In the genomic region with DNA sequence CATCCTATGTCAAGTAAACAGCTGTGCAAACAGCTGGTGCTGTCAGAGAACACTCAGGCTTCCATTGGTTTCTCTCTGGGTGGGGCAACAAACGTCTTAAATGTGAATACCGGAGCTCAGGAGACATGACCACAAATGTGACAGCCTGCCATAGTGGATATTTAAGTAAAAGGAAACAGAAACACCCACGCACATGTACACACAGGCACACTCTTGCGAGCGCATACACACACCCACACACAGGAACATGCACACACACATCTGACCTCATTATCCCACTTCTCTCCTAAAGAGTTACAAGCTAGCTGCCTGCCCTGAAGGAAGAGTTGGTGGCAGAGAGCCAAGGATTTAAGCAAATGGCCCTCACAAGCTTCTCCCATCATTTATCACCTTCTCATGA, we compare ENCODE assay signal across 22 mouse cellular contexts.
DNase-seq lines count a peak whose midpoint lies in the region; ATAC-seq and TF ChIP-seq lines count a peak whose summit lies in the region.
"Had no signal": no experiment of that assay in that cellular context is flagged by ENCODE, and none has a peak within 500 bp of the region (broad histone marks: within the 10 kb centered on the region; RNA-seq: fewer than 3 reads in every experiment).

No protein-coding gene starts in this region.

- H3K27ac ChIP-seq in embryonic facial prominence, embryonic 14.5 days (replicated peaks; ENCODE audit: low read depth, low read length), result no peak overlapping the region
- no peak overlapping the region for H3K27ac ChIP-seq in embryonic facial prominence, embryonic 10.5 days (replicated peaks)
- H3K27ac ChIP-seq in midbrain, embryonic 14.5 days (replicated peaks; ENCODE audit: low read depth, low read length), result no peak overlapping the region
- H3K27ac ChIP-seq in midbrain, postnatal 0 days (ENCODE audit: low read depth, low read length), result no peak overlapping the region
- H3K27ac ChIP-seq in MEL (ENCODE audit: control insufficient read depth, low read depth, low read length), result peak overlapping the region; percentile 14; the same call in 1 of the 2 replicates
- no peak overlapping the region for H3K27ac ChIP-seq in intestine, postnatal 0 days (ENCODE audit: low read depth, low read length)
- H3K27ac ChIP-seq: forebrain, embryonic 15.5 days; heart, embryonic 10.5 days; hindbrain, embryonic 13.5 days; hindbrain, postnatal 0 days had no signal

- no peak for TF ChIP-seq CTCF in midbrain, postnatal 0 days (IDR thresholded peaks at IDR 0.05)
- TF ChIP-seq CTCF in MEL (IDR thresholded peaks at IDR 0.05 in 2 of 3, conservative IDR thresholded peaks at IDR 0.05 in 1 of 3; ENCODE audit: control insufficient read depth in 1 of 3, insufficient read depth in 1 of 3, low read depth in 2 of 3, low read length in 3 of 3, poor library complexity in 1 of 3, severe bottlenecking in 1 of 3), result no peak
- no peak for TF ChIP-seq CTCF in intestine, postnatal 0 days (IDR thresholded peaks at IDR 0.05; ENCODE audit: low read depth)

- TF ChIP-seq EP300 in MEL (IDR thresholded peaks at IDR 0.05; ENCODE audit: low read depth in 1 of 2, low read length in 2 of 2), result no peak

- no peak for TF ChIP-seq POLR2A in MEL (IDR thresholded peaks at IDR 0.05; ENCODE audit: control insufficient read depth in 1 of 2, insufficient read depth in 1 of 2, low read depth in 1 of 2, low read length in 2 of 2, poor library complexity in 1 of 2)

- no peaks in the 10 kb centered on the region for H3K36me3 ChIP-seq in embryonic facial prominence, embryonic 14.5 days (ENCODE audit: control insufficient read depth, insufficient read depth, low read length)
- no peaks in the 10 kb centered on the region for H3K36me3 ChIP-seq in embryonic facial prominence, embryonic 10.5 days (replicated peaks)
- no peaks in the 10 kb centered on the region for H3K36me3 ChIP-seq in midbrain, embryonic 14.5 days (ENCODE audit: control insufficient read depth, insufficient read depth, low read length)
- no peaks in the 10 kb centered on the region for H3K36me3 ChIP-seq in midbrain, postnatal 0 days (ENCODE audit: insufficient read depth, low read length)
- H3K36me3 ChIP-seq in MEL (ENCODE audit: control insufficient read depth in 1 of 2, insufficient read depth in 2 of 2, low read length in 2 of 2), result peaks cover 0 to 14% of the 10 kb centered on the region in 2 experiments; a peak in 2 of 4 replicates
- H3K36me3 ChIP-seq in intestine, postnatal 0 days (ENCODE audit: control insufficient read depth, insufficient read depth), result no peaks in the 10 kb centered on the region
- H3K36me3 ChIP-seq: forebrain, embryonic 15.5 days; G1E; heart, embryonic 10.5 days; hindbrain, embryonic 13.5 days had no signal

- no peak for TF ChIP-seq RAD21 in MEL (IDR thresholded peaks at IDR 0.05; ENCODE audit: low read depth, low read length)

- no peaks in the 10 kb centered on the region for H3K79me2 ChIP-seq in MEL (ENCODE audit: control insufficient read depth, insufficient read depth, low read length, poor library complexity)

- H3K27me3 ChIP-seq in embryonic facial prominence, embryonic 14.5 days (replicated peaks; ENCODE audit: control insufficient read depth, insufficient read depth, low read length), result no peaks in the 10 kb centered on the region
- H3K27me3 ChIP-seq in embryonic facial prominence, embryonic 10.5 days (replicated peaks; ENCODE audit: low read depth, poor library complexity, severe bottlenecking), result no peaks in the 10 kb centered on the region
- H3K27me3 ChIP-seq in midbrain, embryonic 14.5 days (ENCODE audit: control insufficient read depth, insufficient read depth, low read length), result no peaks in the 10 kb centered on the region
- H3K27me3 ChIP-seq in midbrain, postnatal 0 days (ENCODE audit: insufficient read depth, low read length), result no peaks in the 10 kb centered on the region
- H3K27me3 ChIP-seq in MEL (ENCODE audit: control insufficient read depth in 1 of 2, insufficient read depth in 2 of 2, low read length in 2 of 2), result no peaks in the 10 kb centered on the region
- no peaks in the 10 kb centered on the region for H3K27me3 ChIP-seq in intestine, postnatal 0 days (replicated peaks; ENCODE audit: control insufficient read depth, insufficient read depth, low read length)
- H3K27me3 ChIP-seq: forebrain, embryonic 15.5 days had no signal

- peak; percentile 51 for DNase-seq in embryonic facial prominence, embryonic 14.5 days (ENCODE audit: low spot score)
- DNase-seq in embryonic facial prominence, embryonic 10.5 days (ENCODE audit: low spot score), result no peak
- peak; percentile 47 for DNase-seq in midbrain, embryonic 14.5 days
- no peak for DNase-seq in midbrain, postnatal 0 days (ENCODE audit: low spot score)
- DNase-seq in MEL (ENCODE audit: low read depth, low spot score), result peak; percentile 72
- no peak for DNase-seq in kidney, adult 8-10 months
- DNase-seq: adrenal gland, postnatal 14 days; B cell, adult 2 months; cerebellum, adult 2 months; cerebellum, postnatal 36 days; gastrocnemius, postnatal 36 days; heart, adult 18-20 months; heart, postnatal 10 days had no signal

- H3K4me3 ChIP-seq in embryonic facial prominence, embryonic 14.5 days (ENCODE audit: low read depth, low read length), result no peak overlapping the region
- no peak overlapping the region for H3K4me3 ChIP-seq in embryonic facial prominence, embryonic 10.5 days
- H3K4me3 ChIP-seq in midbrain, embryonic 14.5 days (replicated peaks; ENCODE audit: low read depth, low read length), result no peak overlapping the region
- H3K4me3 ChIP-seq in midbrain, postnatal 0 days (ENCODE audit: low read depth, low read length), result no peak overlapping the region
- peak overlapping the region in 1 of 2 experiments; percentile 30; a peak in 2 of 4 replicates for H3K4me3 ChIP-seq in MEL (ENCODE audit: control insufficient read depth in 1 of 2, insufficient read depth in 1 of 2, low read depth in 2 of 2, low read length in 2 of 2)
- H3K4me3 ChIP-seq in intestine, postnatal 0 days (ENCODE audit: low read depth, low read length), result no peak overlapping the region
- H3K4me3 ChIP-seq: forebrain, embryonic 15.5 days; heart, embryonic 10.5 days; hindbrain, embryonic 13.5 days had no signal

- 62% methylated on average over 5 of the region's 5 CpGs for WGBS in embryonic facial prominence, embryonic 14.5 days
- WGBS in embryonic facial prominence, embryonic 10.5 days, result 85% methylated on average over 5 of the region's 5 CpGs
- 77% methylated on average over 5 of the region's 5 CpGs for WGBS in midbrain, embryonic 14.5 days
- 74% methylated on average over 5 of the region's 5 CpGs for WGBS in midbrain, postnatal 0 days
- 70% methylated on average over 5 of the region's 5 CpGs for WGBS in intestine, postnatal 0 days

- no peaks in the 10 kb centered on the region for H3K9me3 ChIP-seq in embryonic facial prominence, embryonic 14.5 days (ENCODE audit: control insufficient read depth, low read length)
- no peaks in the 10 kb centered on the region for H3K9me3 ChIP-seq in embryonic facial prominence, embryonic 10.5 days
- no peaks in the 10 kb centered on the region for H3K9me3 ChIP-seq in midbrain, embryonic 14.5 days (ENCODE audit: control insufficient read depth, low read length)
- no peaks in the 10 kb centered on the region for H3K9me3 ChIP-seq in midbrain, postnatal 0 days (ENCODE audit: low read length)
- no peaks in the 10 kb centered on the region for H3K9me3 ChIP-seq in MEL (replicated peaks; ENCODE audit: insufficient read depth, low read length)
- H3K9me3 ChIP-seq in intestine, postnatal 0 days (ENCODE audit: control insufficient read depth), result no peaks in the 10 kb centered on the region
- H3K9me3 ChIP-seq: forebrain, embryonic 15.5 days; G1E; heart, embryonic 10.5 days; hindbrain, embryonic 13.5 days had no signal

- no peak overlapping the region for H3K9ac ChIP-seq in embryonic facial prominence, embryonic 14.5 days (ENCODE audit: low read depth, low read length)
- no peak overlapping the region for H3K9ac ChIP-seq in midbrain, embryonic 14.5 days (replicated peaks; ENCODE audit: low read length)
- H3K9ac ChIP-seq in midbrain, postnatal 0 days (replicated peaks; ENCODE audit: low read length, poor library complexity, severe bottlenecking), result no peak overlapping the region
- H3K9ac ChIP-seq in MEL (ENCODE audit: control insufficient read depth, low read depth, low read length, poor library complexity, severe bottlenecking), result no peak overlapping the region
- H3K9ac ChIP-seq in intestine, postnatal 0 days (ENCODE audit: low read depth, low read length), result no peak overlapping the region
- H3K9ac ChIP-seq: forebrain, embryonic 15.5 days; hindbrain, embryonic 13.5 days had no signal

- no peak overlapping the region for H3K4me2 ChIP-seq in embryonic facial prominence, embryonic 14.5 days (ENCODE audit: low read depth, low read length)
- no peak overlapping the region for H3K4me2 ChIP-seq in midbrain, embryonic 14.5 days (ENCODE audit: low read length)
- no peak overlapping the region for H3K4me2 ChIP-seq in midbrain, postnatal 0 days (ENCODE audit: low read depth, low read length, poor library complexity, severe bottlenecking)
- H3K4me2 ChIP-seq in intestine, postnatal 0 days (replicated peaks; ENCODE audit: low read depth), result no peak overlapping the region
- H3K4me2 ChIP-seq: forebrain, embryonic 15.5 days; hindbrain, embryonic 13.5 days had no signal

- H3K4me1 ChIP-seq in embryonic facial prominence, embryonic 14.5 days (ENCODE audit: control insufficient read depth, insufficient read depth, low read length), result no peaks in the 10 kb centered on the region
- H3K4me1 ChIP-seq in embryonic facial prominence, embryonic 10.5 days, result 0 out of 2 replicates have a peak, but pooled peaks cover 4% of the 10 kb centered on the region
- no peaks in the 10 kb centered on the region for H3K4me1 ChIP-seq in midbrain, embryonic 14.5 days (ENCODE audit: control insufficient read depth, insufficient read depth, low read length)
- H3K4me1 ChIP-seq in midbrain, postnatal 0 days (ENCODE audit: insufficient read depth, low read length), result no peaks in the 10 kb centered on the region
- H3K4me1 ChIP-seq in MEL (ENCODE audit: control insufficient read depth in 1 of 2, insufficient read depth in 2 of 2, low read length in 2 of 2), result peaks cover 7 to 11% of the 10 kb centered on the region in 2 experiments
- no peaks in the 10 kb centered on the region for H3K4me1 ChIP-seq in intestine, postnatal 0 days (replicated peaks; ENCODE audit: control insufficient read depth, insufficient read depth, low read length)
- H3K4me1 ChIP-seq: forebrain, embryonic 15.5 days; heart, embryonic 10.5 days had no signal

- 0 out of 2 replicates have a peak, but pooled peaks have one; percentile 37 for ATAC-seq in embryonic facial prominence, embryonic 14.5 days (ENCODE audit: low read depth)
- ATAC-seq in midbrain, embryonic 14.5 days (ENCODE audit: low FRiP score, low TSS enrichment), result no peak
- no peak for ATAC-seq in midbrain, postnatal 0 days (ENCODE audit: low FRiP score)
- ATAC-seq in intestine, postnatal 0 days, result no peak
- ATAC-seq: activated CD4-positive, CD25-positive, alpha-beta regulatory T cell, adult 4 months; CD4-positive, CD25-positive, alpha-beta regulatory T cell, adult 4 months; forebrain, embryonic 15.5 days; hindbrain, postnatal 0 days; Patski had no signal

TF ChIP-seq in MEL, 35 proteins besides CTCF, POLR2A, EP300 and RAD21:
- TF ChIP-seq ETS1 (IDR thresholded peaks at IDR 0.05; ENCODE audit: low read depth, low read length), result peak; percentile 67
- TF ChIP-seq SIN3A (IDR thresholded peaks at IDR 0.05; ENCODE audit: low read length), result 0 out of 2 replicates have a peak, but pooled peaks have one; percentile 9
- TF ChIP-seq SMC3 (IDR thresholded peaks at IDR 0.05; ENCODE audit: low read depth, low read length), result no peak

Comparison
In these comparisons a context has a peak if more than half of its experiments do, and no peak if none do; other contexts are left out.
1. DNase-seq: peak in embryonic facial prominence, embryonic 14.5 days (single experiment), midbrain, embryonic 14.5 days (single experiment) and MEL (single experiment); none in embryonic facial prominence, embryonic 10.5 days (single experiment), midbrain, postnatal 0 days (single experiment) and kidney, adult 8-10 months (0 of 2).